Mouse (Mus musculus): ENCODE data around the gene Pknox1.
"Not testable (repeated sequence)": the region's sequence is repeated elsewhere in the genome, so short reads cannot be mapped to it uniquely, and the experiment has no call there.

Gene Pknox1

GRCm38 (mm10) chr17:31606424-31606823, 41.9 kb downstream of the Pknox1 start:
- DNase-seq: no peak

- DNase-seq: no peak
Observed at GRCm38 (mm10) chr17:31607256-31607951, 42.9 kb downstream of the Pknox1 start.

GRCm38 (mm10) chr17:31609173-31609572, 44.6 kb downstream of the Pknox1 start:
- DNase-seq: not testable (repeated sequence)

GRCm38 (mm10) chr17:31609895-31610294, 45.4 kb downstream of the Pknox1 start:
- no peak for DNase-seq

GRCm38 (mm10) chr17:31613086-31613755, 48.7 kb downstream of the Pknox1 start:
- peak; percentile 17 for DNase-seq

GRCm38 (mm10) chr17:31623101-31623500, 58.6 kb downstream of the Pknox1 start:
- DNase-seq: no peak

GRCm38 (mm10) chr17:31627961-31628360, 63.4 kb downstream of the Pknox1 start:
- no peak for DNase-seq

- DNase-seq: no peak
Observed at GRCm38 (mm10) chr17:31631081-31631800, 66.7 kb downstream of the Pknox1 start.

GRCm38 (mm10) chr17:31633007-31633406, 68.5 kb downstream of the Pknox1 start:
- DNase-seq: no peak

- no peak for DNase-seq
Observed at GRCm38 (mm10) chr17:31634896-31635295, 70.4 kb downstream of the Pknox1 start.

GRCm38 (mm10) chr17:31635781-31636180, 71.2 kb downstream of the Pknox1 start:
- DNase-seq: peak; percentile 27

- no peak for DNase-seq
Observed at GRCm38 (mm10) chr17:31636277-31636941, 71.9 kb downstream of the Pknox1 start.

GRCm38 (mm10) chr17:31636942-31637811, 72.6 kb downstream of the Pknox1 start, which contains the start of gene Cbs:
Cbs (minus strand) TSS chr17:31637238.
- DNase-seq: peak; percentile 87

GRCm38 (mm10) chr17:31637866-31638570, 73.5 kb downstream of the Pknox1 start:
- peak; percentile 53 for DNase-seq

GRCm38 (mm10) chr17:31639651-31640050, 75.1 kb downstream of the Pknox1 start:
- DNase-seq: no peak

GRCm38 (mm10) chr17:31642331-31642730, 77.8 kb downstream of the Pknox1 start:
- DNase-seq: no peak

GRCm38 (mm10) chr17:31642913-31643312, 78.4 kb downstream of the Pknox1 start:
- DNase-seq: no peak

- no peak for DNase-seq
Observed at GRCm38 (mm10) chr17:31646199-31647002, 81.9 kb downstream of the Pknox1 start.

- DNase-seq: no peak
Observed at GRCm38 (mm10) chr17:31652152-31652551, 87.6 kb downstream of the Pknox1 start.

- DNase-seq: no peak
Observed at GRCm38 (mm10) chr17:31653277-31653676, 88.7 kb downstream of the Pknox1 start.

- no peak for DNase-seq
Observed at GRCm38 (mm10) chr17:31655366-31655765, 90.8 kb downstream of the Pknox1 start.
